In the genomic region with DNA sequence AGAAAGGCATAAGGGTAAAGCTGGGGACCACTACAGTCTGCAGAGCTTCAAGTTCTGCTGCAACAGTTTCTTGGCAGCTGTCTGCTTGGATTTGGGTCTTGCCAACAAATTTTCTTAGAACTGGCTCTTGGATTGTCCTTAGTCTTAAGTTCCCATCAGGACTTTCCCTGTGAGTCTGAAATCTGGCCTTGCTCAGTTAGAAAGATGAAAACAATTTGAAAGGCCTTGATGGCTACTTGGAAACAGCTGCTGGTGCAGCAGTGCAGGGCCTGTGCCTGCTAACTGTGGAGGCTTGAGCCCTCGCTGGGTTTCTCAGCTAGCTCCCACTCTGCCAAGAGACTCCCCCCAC, we compare ENCODE assay signal across 14 mouse cellular contexts. TPM values are rescaled to one million over a fixed set of nuclear protein-coding genes. Genes with fewer than 3 reads are reported as not detected.
DNase-seq lines count a peak whose midpoint lies in the region; ATAC-seq and TF ChIP-seq lines count a peak whose summit lies in the region.
"Had no signal": no experiment of that assay in that cellular context is flagged by ENCODE, and none has a peak within 500 bp of the region (broad histone marks: within the 10 kb centered on the region; RNA-seq: fewer than 3 reads in every experiment).

No protein-coding gene starts in this region.

- H3K9me3 ChIP-seq in heart, embryonic 16.5 days (replicated peaks; ENCODE audit: control insufficient read depth, low read length) = no peaks in the 10 kb centered on the region
- H3K9me3 ChIP-seq: forebrain, embryonic 13.5 days; limb, embryonic 12.5 days; midbrain, embryonic 15.5 days had no signal

- ATAC-seq in heart, embryonic 16.5 days (replicated peaks; ENCODE audit: extremely low read depth, insufficient read depth, low FRiP score) = 0 out of 2 replicates have a peak, but pooled peaks have one; percentile 38
- ATAC-seq: forebrain, embryonic 13.5 days; midbrain, embryonic 15.5 days had no signal

- no peak overlapping the region for H3K4me2 ChIP-seq in heart, embryonic 16.5 days (ENCODE audit: low read depth, low read length)
- H3K4me2 ChIP-seq: forebrain, embryonic 13.5 days; limb, embryonic 12.5 days; midbrain, embryonic 15.5 days had no signal

- H3K9ac ChIP-seq in heart, embryonic 16.5 days (ENCODE audit: low read length) = no peak overlapping the region
- H3K9ac ChIP-seq: forebrain, embryonic 13.5 days; limb, embryonic 12.5 days; midbrain, embryonic 15.5 days had no signal

- intact Hi-C loops in gastrocnemius, adult 2 months (cut with DNase I) = no loop called here

- peak overlapping the region; percentile 87 for H3K27ac ChIP-seq in gastrocnemius, adult 2 months
- no peak overlapping the region for H3K27ac ChIP-seq in heart, embryonic 16.5 days (ENCODE audit: low read length)
- peak overlapping the region; percentile 31 for H3K27ac ChIP-seq in olfactory bulb, adult 2 months (ENCODE audit: insufficient read depth, low read depth, low read length)
- H3K27ac ChIP-seq: forebrain, embryonic 13.5 days; limb, embryonic 12.5 days; midbrain, embryonic 15.5 days had no signal

- TF ChIP-seq POLR2A in olfactory bulb, adult 2 months (IDR thresholded peaks at IDR 0.05; ENCODE audit: insufficient read depth, low read depth, low read length) = no peak

- TF ChIP-seq CTCF in gastrocnemius, adult 2 months (IDR thresholded peaks at IDR 0.05) = no peak
- TF ChIP-seq CTCF in olfactory bulb, adult 2 months (IDR thresholded peaks at IDR 0.05; ENCODE audit: insufficient read depth, low read depth, low read length) = no peak

- DNase-seq in gastrocnemius, adult 2 months = no peak
- DNase-seq in gastrocnemius, adult 18-20 months (ENCODE audit: low spot score) = no peak
- DNase-seq in layer of hippocampus, adult 9-11 months = peak; percentile 17
- no peak for DNase-seq in layer of hippocampus, postnatal 10 days (ENCODE audit: low spot score in 2 of 2)
- no peak for DNase-seq in left cerebral cortex, adult 9 months (ENCODE audit: low spot score in 2 of 2)
- no peak for DNase-seq in layer of hippocampus, postnatal 25 days (ENCODE audit: extremely low spot score in 1 of 2, low spot score in 1 of 2)
- DNase-seq: B cell, adult 2 months; cerebellum, postnatal 14 days; kidney, adult 18-20 months had no signal

- 68% methylated on average over 1 of the region's 1 CpGs for WGBS in heart, embryonic 16.5 days
- 53% methylated on average over 1 of the region's 1 CpGs for WGBS in olfactory bulb, adult 2 months

- peaks cover 3% of the 10 kb centered on the region; the same call in 1 of the 2 replicates for H3K36me3 ChIP-seq in heart, embryonic 16.5 days (ENCODE audit: control insufficient read depth, insufficient read depth)
- H3K36me3 ChIP-seq: midbrain, embryonic 15.5 days had no signal

- no peaks in the 10 kb centered on the region for H3K27me3 ChIP-seq in heart, embryonic 16.5 days (ENCODE audit: control insufficient read depth, insufficient read depth, low read length)
- H3K27me3 ChIP-seq: forebrain, embryonic 13.5 days; midbrain, embryonic 15.5 days had no signal

- peak overlapping the region; percentile 5; the same call in 1 of the 2 replicates for H3K4me3 ChIP-seq in gastrocnemius, adult 2 months
- no peak overlapping the region for H3K4me3 ChIP-seq in heart, embryonic 16.5 days (ENCODE audit: low read length)
- H3K4me3 ChIP-seq in olfactory bulb, adult 2 months (ENCODE audit: insufficient read depth, low read depth, low read length) = no peak overlapping the region
- H3K4me3 ChIP-seq: forebrain, embryonic 13.5 days; limb, embryonic 12.5 days; midbrain, embryonic 15.5 days had no signal

- H3K4me1 ChIP-seq in heart, embryonic 16.5 days (ENCODE audit: control insufficient read depth, insufficient read depth, low read length) = peaks cover 7% of the 10 kb centered on the region; the same call in 1 of the 2 replicates
- H3K4me1 ChIP-seq in olfactory bulb, adult 2 months (ENCODE audit: control insufficient read depth, insufficient read depth, low read length) = peaks cover 7% of the 10 kb centered on the region; the same call in 1 of the 2 replicates

RNA-seq across cellular contexts. Expression of a gene that starts 14.5 kb away (rescaled TPM):
- 10 to 100 TPM; 22.7 to 27.6 TPM for total RNA-seq in gastrocnemius, adult 2 months (2021)
- total RNA-seq in gastrocnemius, adult 18-20 months (2021) = 10 to 100 TPM; 26.5 to 28.8 TPM
- total RNA-seq in layer of hippocampus, postnatal 10 days (2021) = 10 to 100 TPM; 33.9 to 36.0 TPM
- 41.6 and 41.7 TPM in 2 replicates for polyA plus RNA-seq in heart, embryonic 16.5 days (2015; fragmentation: Nextera tagmentation; extraction: Ambion mirVana)
- polyA plus RNA-seq in olfactory bulb, adult 2 months (2012; ENCODE audit: insufficient read depth, insufficient read length, low replicate concordance, missing spikeins) = not detected in 2 replicates
- total RNA-seq in layer of hippocampus, postnatal 25 days (2021) = 10 to 100 TPM; 27.4 to 31.4 TPM

RNA-seq across cellular contexts. Expression of a gene that starts 14.7 kb away (rescaled TPM):
- total RNA-seq in gastrocnemius, adult 2 months (2021) = under 1 TPM; 0.31 to 0.33 TPM
- total RNA-seq in gastrocnemius, adult 18-20 months (2021) = under 1 TPM; 0.21 to 0.32 TPM
- 1 to 10 TPM; 2.0 to 2.3 TPM for total RNA-seq in layer of hippocampus, postnatal 10 days (2021)
- polyA plus RNA-seq in heart, embryonic 16.5 days (2015; fragmentation: Nextera tagmentation; extraction: Ambion mirVana) = 3.4 and 4.8 TPM in 2 replicates
- polyA plus RNA-seq in olfactory bulb, adult 2 months (2012; ENCODE audit: insufficient read depth, insufficient read length, low replicate concordance, missing spikeins) = not detected in 2 replicates
- total RNA-seq in layer of hippocampus, postnatal 25 days (2021) = 1 to 10 TPM; 1.0 to 1.5 TPM

RNA-seq across cellular contexts. Expression of a gene that starts 23.4 kb away (rescaled TPM):
- 10 to 100 TPM; 75.0 to 87.5 TPM for total RNA-seq in gastrocnemius, adult 2 months (2021)
- total RNA-seq in gastrocnemius, adult 18-20 months (2021) = 10 to 100 TPM; 57.2 to 76.3 TPM
- total RNA-seq in layer of hippocampus, postnatal 10 days (2021) = 10 to 100 TPM; 44.8 TPM
- 3.2 and 3.4 TPM in 2 replicates for polyA plus RNA-seq in heart, embryonic 16.5 days (2015; fragmentation: Nextera tagmentation; extraction: Ambion mirVana)
- polyA plus RNA-seq in olfactory bulb, adult 2 months (2012; ENCODE audit: insufficient read depth, insufficient read length, low replicate concordance, missing spikeins) = not detected in 2 replicates
- total RNA-seq in layer of hippocampus, postnatal 25 days (2021) = 10 to 100 TPM; 32.4 to 33.3 TPM

RNA-seq across cellular contexts. Expression of a gene that starts 37.7 kb away (rescaled TPM):
- under 1 TPM in 1 of 2 experiments, not detected in 1; 0.67 TPM for total RNA-seq in gastrocnemius, adult 2 months (2021)
- not detected for total RNA-seq in gastrocnemius, adult 18-20 months (2021)
- 10 to 100 TPM in 1 of 2 experiments, 1 to 10 TPM in 1; 8.0 to 10.0 TPM for total RNA-seq in layer of hippocampus, postnatal 10 days (2021)
- 1.1 and 1.2 TPM in 2 replicates for polyA plus RNA-seq in heart, embryonic 16.5 days (2015; fragmentation: Nextera tagmentation; extraction: Ambion mirVana)
- polyA plus RNA-seq in olfactory bulb, adult 2 months (2012; ENCODE audit: insufficient read depth, insufficient read length, low replicate concordance, missing spikeins) = not detected in 2 replicates
- 1 to 10 TPM; 4.5 to 7.0 TPM for total RNA-seq in layer of hippocampus, postnatal 25 days (2021)
